ENCODE assay signal across 16 mouse cellular contexts in the genomic region with DNA sequence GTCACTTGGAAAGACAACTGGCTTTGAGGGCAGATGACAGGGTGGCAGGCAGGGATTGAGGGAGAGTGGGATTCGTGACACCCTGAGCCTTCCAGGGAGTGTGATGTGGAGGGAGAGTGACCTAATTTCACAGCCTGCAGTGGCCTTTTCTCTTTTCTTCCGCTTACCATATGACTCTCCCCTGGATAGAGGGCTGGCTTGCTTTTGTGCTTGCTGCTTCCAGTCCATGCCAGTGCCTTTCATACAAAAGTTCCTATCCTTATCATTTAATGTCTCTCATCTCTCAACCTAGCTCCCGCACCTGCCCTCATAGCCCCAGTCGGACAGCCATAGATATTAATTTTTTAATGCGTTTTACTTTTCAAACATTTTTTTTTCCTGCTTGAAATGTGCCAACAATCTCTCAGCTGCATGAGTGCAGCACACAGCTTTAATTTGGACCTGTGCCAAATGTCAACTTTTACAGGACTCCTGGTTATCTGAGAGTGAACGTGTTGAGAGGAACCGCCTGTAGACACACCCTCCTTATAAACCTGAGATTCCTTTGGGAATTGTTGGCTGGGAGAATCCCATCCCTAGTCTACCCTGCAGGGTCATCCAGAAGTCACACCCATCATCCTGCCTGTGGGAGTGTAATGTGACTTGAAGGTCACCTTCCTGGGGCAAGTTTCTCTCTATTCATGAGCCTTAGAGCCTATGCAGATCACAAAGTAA.
A peak's percentile ranks its signal among the peaks of the same experiment; 100 is the strongest.
DNase-seq lines count a peak whose midpoint lies in the region; ATAC-seq and TF ChIP-seq lines count a peak whose summit lies in the region.
"Had no signal": no experiment of that assay in that cellular context is flagged by ENCODE, and none has a peak within 500 bp of the region (broad histone marks: within the 10 kb centered on the region; RNA-seq: fewer than 3 reads in every experiment).

No protein-coding gene starts in this region.

- H3K9ac ChIP-seq in heart, embryonic 12.5 days: no peak overlapping the region
- H3K9ac ChIP-seq in stomach, embryonic 15.5 days: no peak overlapping the region
- no peak overlapping the region for H3K9ac ChIP-seq in stomach, postnatal 0 days (ENCODE audit: low read length)
- H3K9ac ChIP-seq: hindbrain, embryonic 15.5 days; liver, embryonic 14.5 days had no signal

- no peak for TF ChIP-seq CTCF in stomach, postnatal 0 days (IDR thresholded peaks at IDR 0.05; ENCODE audit: low read depth)

- peaks cover 15% of the 10 kb centered on the region for H3K4me1 ChIP-seq in heart, embryonic 12.5 days (replicated peaks)
- peaks cover 12% of the 10 kb centered on the region for H3K4me1 ChIP-seq in heart, embryonic 10.5 days
- no peaks in the 10 kb centered on the region for H3K4me1 ChIP-seq in stomach, embryonic 15.5 days
- no peaks in the 10 kb centered on the region for H3K4me1 ChIP-seq in stomach, postnatal 0 days (replicated peaks; ENCODE audit: control insufficient read depth, insufficient read depth)
- H3K4me1 ChIP-seq: hindbrain, embryonic 15.5 days; limb, embryonic 10.5 days had no signal

- no peaks in the 10 kb centered on the region for H3K9me3 ChIP-seq in heart, embryonic 12.5 days (replicated peaks)
- H3K9me3 ChIP-seq in heart, embryonic 10.5 days: no peaks in the 10 kb centered on the region
- no peaks in the 10 kb centered on the region for H3K9me3 ChIP-seq in stomach, embryonic 15.5 days
- H3K9me3 ChIP-seq in stomach, postnatal 0 days (ENCODE audit: control insufficient read depth, low read length): no peaks in the 10 kb centered on the region
- H3K9me3 ChIP-seq: hindbrain, embryonic 15.5 days; limb, embryonic 10.5 days had no signal

- H3K4me2 ChIP-seq in heart, embryonic 12.5 days: no peak overlapping the region
- no peak overlapping the region for H3K4me2 ChIP-seq in stomach, embryonic 15.5 days
- H3K4me2 ChIP-seq in stomach, postnatal 0 days (replicated peaks; ENCODE audit: low read depth): no peak overlapping the region
- H3K4me2 ChIP-seq: hindbrain, embryonic 15.5 days had no signal

- H3K36me3 ChIP-seq in heart, embryonic 12.5 days: no peaks in the 10 kb centered on the region
- H3K36me3 ChIP-seq in heart, embryonic 10.5 days: no peaks in the 10 kb centered on the region
- no peaks in the 10 kb centered on the region for H3K36me3 ChIP-seq in stomach, embryonic 15.5 days
- H3K36me3 ChIP-seq in stomach, postnatal 0 days (ENCODE audit: control insufficient read depth, insufficient read depth, low read length): no peaks in the 10 kb centered on the region
- H3K36me3 ChIP-seq: hindbrain, embryonic 15.5 days; limb, embryonic 10.5 days had no signal

- no peak overlapping the region for H3K4me3 ChIP-seq in heart, embryonic 12.5 days
- H3K4me3 ChIP-seq in heart, embryonic 10.5 days: no peak overlapping the region
- no peak overlapping the region for H3K4me3 ChIP-seq in stomach, embryonic 15.5 days (replicated peaks)
- H3K4me3 ChIP-seq in stomach, postnatal 0 days (ENCODE audit: low read depth, low read length): no peak overlapping the region
- H3K4me3 ChIP-seq: erythroblast, embryonic 14.5 days; hindbrain, embryonic 15.5 days; limb, embryonic 10.5 days had no signal

- intact Hi-C loops in heart, postnatal 10 days (cut with DNase I): no loop called here

- DNase-seq in heart, embryonic 10.5 days (ENCODE audit: low spot score): no peak
- no peak for DNase-seq in stomach, postnatal 0 days (ENCODE audit: low spot score)
- DNase-seq in heart, postnatal 10 days: peak; percentile 9 to 30
- DNase-seq in adrenal gland, postnatal 36 days: no peak
- no peak for DNase-seq in T-cell, adult 2 months (ENCODE audit: low spot score)
- DNase-seq: adrenal gland, adult 2 months; cerebellum, adult 8-10 months; gastrocnemius, postnatal 25 days; layer of hippocampus, postnatal 36 days; thymus, adult 2 months had no signal

- 0 out of 2 replicates have a peak overlapping the region, but pooled peaks have one; percentile 18 for H3K27ac ChIP-seq in heart, embryonic 12.5 days (ENCODE audit: poor library complexity, severe bottlenecking)
- H3K27ac ChIP-seq in heart, embryonic 10.5 days: no peak overlapping the region
- H3K27ac ChIP-seq in stomach, embryonic 15.5 days: no peak overlapping the region
- no peak overlapping the region for H3K27ac ChIP-seq in stomach, postnatal 0 days (replicated peaks)
- H3K27ac ChIP-seq: hindbrain, embryonic 15.5 days; limb, embryonic 10.5 days; liver, embryonic 14.5 days had no signal

- ATAC-seq in heart, embryonic 12.5 days (ENCODE audit: insufficient number of reproducible peaks, low FRiP score): peak; percentile 73
- peak; percentile 39 for ATAC-seq in stomach, embryonic 15.5 days (ENCODE audit: insufficient read depth, low FRiP score, low read depth)
- ATAC-seq in stomach, postnatal 0 days (ENCODE audit: low FRiP score, low TSS enrichment): no peak

- TF ChIP-seq EP300 in stomach, postnatal 0 days (optimal IDR thresholded peaks at IDR 0.05): no peak

- no peaks in the 10 kb centered on the region for H3K27me3 ChIP-seq in heart, embryonic 12.5 days (replicated peaks)
- H3K27me3 ChIP-seq in heart, embryonic 10.5 days (ENCODE audit: insufficient read depth, poor library complexity, severe bottlenecking): no peaks in the 10 kb centered on the region
- no peaks in the 10 kb centered on the region for H3K27me3 ChIP-seq in stomach, embryonic 15.5 days (replicated peaks)
- no peaks in the 10 kb centered on the region for H3K27me3 ChIP-seq in stomach, postnatal 0 days (ENCODE audit: control insufficient read depth, insufficient read depth, low read length)
- H3K27me3 ChIP-seq: hindbrain, embryonic 15.5 days had no signal

- WGBS in heart, embryonic 12.5 days: 46% methylated on average over 7 of the region's 7 CpGs
- 64% methylated on average over 7 of the region's 7 CpGs for WGBS in heart, embryonic 10.5 days
- WGBS in stomach, embryonic 15.5 days: 50% methylated on average over 7 of the region's 7 CpGs
- 39% methylated on average over 7 of the region's 7 CpGs for WGBS in stomach, postnatal 0 days

Comparison
In these comparisons a context has a peak if more than half of its experiments do, and no peak if none do; other contexts are left out.
1. DNase-seq: peak in heart, postnatal 10 days (2 of 2); none in heart, embryonic 10.5 days (single experiment), stomach, postnatal 0 days (single experiment), adrenal gland, postnatal 36 days (0 of 2) and T-cell, adult 2 months (single experiment).